Mouse (Mus musculus): ENCODE data around the gene Plekho2. TPM values are rescaled to one million over a fixed set of nuclear protein-coding genes. Genes with fewer than 3 reads are reported as not detected.

Plekho2 gene
- total RNA-seq, 2 experiments from 2014 or later, result 13.2 to 17.6 TPM

DNA sequence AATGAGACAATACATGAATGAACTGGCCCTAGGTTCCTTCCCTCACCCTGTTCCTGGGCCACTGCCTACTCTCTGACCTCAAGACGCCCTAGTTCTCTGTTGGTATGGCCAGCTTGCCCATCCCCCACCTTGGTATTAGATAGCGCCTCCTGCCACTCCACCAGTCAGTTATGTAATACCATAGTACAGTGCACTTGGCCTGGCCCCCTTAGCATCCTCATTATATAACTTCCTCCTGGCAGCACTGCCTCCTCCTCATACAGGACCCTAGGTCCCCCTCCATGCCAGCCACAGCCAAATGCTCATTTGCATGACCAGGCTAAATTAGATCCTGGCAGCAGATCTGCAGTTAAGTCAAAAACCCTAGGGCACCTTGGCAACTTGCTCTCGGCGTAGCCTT is 18.8 kb downstream of the Plekho2 start:
- no peak for DNase-seq (ENCODE audit: low spot score in 2 of 2)
- intact Hi-C loops (cut with DNase I), result no loop called here

DNA sequence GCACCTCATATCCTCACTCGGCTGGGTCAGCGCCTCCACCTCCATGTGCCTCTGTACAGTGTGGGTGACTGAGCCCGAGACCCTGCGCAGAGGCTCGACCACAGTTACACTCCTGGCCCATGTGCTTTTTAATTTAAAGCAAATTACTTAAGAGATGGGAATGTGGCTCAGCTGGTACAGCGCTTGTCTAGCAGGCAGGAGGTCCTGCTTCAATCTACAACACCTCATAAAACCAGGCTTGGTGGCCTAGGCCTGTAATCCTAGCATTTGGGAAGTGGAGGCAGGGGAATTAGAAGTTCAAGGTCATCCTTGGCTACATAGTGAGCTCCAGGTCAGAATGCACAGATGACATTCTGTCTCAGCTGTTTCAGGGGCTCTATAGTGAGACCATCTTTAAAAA is 21.0 kb downstream of the Plekho2 start:
- intact Hi-C loops (cut with DNase I), result no loop called here
- DNase-seq (ENCODE audit: low spot score in 2 of 2), result no peak

DNA sequence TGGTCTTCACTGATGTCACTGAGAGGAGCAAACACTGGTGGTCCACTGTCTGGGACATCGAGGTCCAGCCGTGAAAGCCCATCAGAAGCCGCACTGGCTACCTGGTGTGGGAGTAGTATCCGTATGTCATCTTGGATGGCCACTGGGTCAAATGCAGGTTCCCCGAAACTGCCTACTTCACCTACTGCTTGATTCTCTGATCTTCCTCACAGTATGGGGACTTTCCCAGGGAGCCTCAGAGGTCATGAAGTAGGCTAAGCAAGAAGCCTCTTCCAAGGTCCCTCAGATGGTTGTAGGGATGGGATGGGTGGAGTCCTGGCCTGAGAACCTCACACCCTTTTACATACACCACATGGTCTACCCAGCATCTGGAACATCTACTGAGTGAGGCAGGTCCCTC is 22.9 kb downstream of the Plekho2 start:
- intact Hi-C loops (cut with DNase I), result no loop called here

DNA sequence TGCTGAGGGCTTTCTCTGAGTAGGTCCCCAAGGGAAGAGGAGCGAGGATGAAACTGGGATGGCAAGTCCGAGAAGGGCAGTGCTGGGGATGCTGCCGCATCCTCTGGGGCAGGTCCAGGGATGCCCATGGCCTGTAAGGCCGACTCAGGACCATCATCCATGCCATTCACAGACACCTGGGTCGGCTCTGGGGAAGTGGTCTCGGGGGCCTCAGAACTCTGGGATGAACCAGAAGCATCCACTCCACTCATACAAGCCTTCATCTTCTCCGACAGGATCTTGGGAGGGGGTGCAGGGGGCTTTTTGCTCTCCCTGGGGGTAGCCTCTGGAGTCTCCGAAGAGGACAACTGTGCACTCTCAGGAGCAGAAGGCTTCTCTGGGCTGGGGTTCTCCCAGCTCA is 23.5 kb downstream of the Plekho2 start:
- DNase-seq (ENCODE audit: low spot score in 2 of 2), result no peak
- intact Hi-C loops (cut with DNase I), result no loop called here

More for the DNA sequence above, 22.9 kb downstream of the Plekho2 start:
- DNase-seq (ENCODE audit: low spot score in 2 of 2), result no peak

DNA sequence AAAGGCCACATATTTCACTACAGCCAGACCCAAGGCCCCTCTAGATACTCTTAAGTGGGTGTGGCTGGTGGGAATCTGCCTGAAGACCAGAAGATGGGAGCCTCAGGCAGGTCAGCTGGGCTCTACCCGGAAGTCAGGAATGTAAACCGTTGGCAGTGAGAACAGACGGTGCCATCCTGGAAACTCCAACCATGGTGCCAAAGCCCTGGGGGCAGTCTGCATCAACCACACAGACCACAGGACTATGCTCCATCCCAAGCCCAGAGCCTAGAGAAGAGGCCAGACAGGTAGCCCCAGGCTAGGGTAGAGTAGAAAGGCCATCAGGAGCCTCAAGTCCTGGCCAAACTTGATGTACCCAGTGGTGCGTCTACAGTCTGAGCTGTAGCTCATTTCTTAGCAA is 24.2 kb downstream of the Plekho2 start:
- no peak for DNase-seq (ENCODE audit: low spot score in 2 of 2)
- intact Hi-C loops (cut with DNase I), result no loop called here

DNA sequence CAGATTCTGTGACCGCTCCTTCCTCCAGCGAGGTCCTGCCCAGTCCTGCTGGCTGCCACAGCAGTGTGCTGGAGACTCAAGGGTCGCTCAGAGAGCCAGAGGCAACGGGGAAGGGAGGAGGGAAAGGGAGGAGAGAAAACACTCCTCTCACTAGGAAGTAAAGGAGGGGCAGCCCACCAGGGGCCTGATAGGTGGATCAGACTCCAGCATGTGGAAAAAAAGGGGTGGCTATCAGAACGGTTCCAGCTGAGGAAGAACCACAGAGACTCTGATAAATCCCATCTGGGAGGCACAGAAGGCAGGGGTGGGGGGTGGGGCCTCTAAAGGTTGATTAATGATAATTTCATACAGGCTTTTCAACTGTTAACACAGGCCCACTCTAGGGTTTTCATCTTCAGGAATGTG is 24.8 kb downstream of the Plekho2 start:
- intact Hi-C loops (cut with DNase I), result no loop called here
- no peak for DNase-seq (ENCODE audit: low spot score in 2 of 2)

DNA sequence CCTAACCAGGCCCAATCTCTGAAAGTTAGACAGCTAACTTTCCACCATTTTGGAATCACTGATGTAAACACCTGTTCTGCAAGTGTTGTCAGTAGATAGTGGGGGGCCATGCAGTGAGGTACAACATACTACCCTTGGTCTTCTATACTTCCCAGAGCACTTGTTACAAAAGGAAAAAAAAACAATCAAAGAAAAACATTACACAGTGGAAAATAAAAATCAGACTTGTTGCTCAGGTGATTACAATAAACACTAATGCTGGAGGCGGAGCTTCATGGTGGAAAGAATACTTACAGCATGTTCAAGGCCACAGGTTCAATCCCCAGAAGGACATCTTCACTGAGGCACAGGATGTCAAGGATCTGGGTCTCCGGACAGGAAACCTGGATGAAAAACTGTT is 27.1 kb downstream of the Plekho2 start:
- intact Hi-C loops (cut with DNase I), result no loop called here
- no peak for DNase-seq (ENCODE audit: low spot score in 2 of 2)

DNA sequence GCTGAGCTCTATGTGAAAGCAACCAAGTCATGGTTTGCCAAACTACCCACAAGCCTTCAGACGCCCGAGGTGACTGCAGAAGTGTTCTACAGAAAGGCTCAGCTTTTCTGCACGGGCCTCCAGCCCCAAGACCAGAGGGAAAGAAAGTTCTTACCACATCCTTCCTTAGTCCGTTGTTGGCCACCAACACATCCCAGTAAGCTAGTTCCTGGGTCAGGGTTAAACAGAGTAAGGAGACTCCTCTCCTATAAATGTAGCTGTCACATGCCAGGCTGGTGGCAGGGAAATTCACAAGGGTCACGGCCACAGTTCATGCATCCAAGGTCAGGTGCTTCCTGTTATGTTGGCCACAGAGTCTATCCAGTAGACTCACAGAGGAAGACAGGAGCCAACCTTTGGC is 27.7 kb downstream of the Plekho2 start:
- intact Hi-C loops (cut with DNase I), result no loop called here
- DNase-seq (ENCODE audit: low spot score in 2 of 2), result no peak

DNA sequence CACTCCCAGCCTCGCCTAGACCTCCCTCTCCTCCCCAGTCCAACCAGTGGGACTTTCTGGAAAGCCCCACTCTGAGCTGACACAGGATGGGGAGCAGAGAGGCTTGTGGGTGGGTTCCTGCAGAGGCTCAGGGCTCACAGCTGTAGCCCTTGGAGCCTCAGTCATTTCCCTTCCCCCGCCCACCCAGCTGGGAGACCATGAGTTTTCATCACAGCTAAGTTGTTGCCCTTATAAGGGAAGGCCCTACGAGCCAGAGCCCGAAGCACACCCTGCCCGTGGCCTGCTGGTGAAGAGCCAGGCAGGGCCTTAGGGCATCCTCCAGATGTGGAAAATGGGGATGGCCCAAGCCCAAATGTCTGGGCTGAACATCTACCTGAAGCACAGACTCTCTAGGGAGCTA is 28.8 kb downstream of the Plekho2 start:
- DNase-seq (ENCODE audit: low spot score in 2 of 2), result no peak
- intact Hi-C loops (cut with DNase I), result no loop called here

DNA sequence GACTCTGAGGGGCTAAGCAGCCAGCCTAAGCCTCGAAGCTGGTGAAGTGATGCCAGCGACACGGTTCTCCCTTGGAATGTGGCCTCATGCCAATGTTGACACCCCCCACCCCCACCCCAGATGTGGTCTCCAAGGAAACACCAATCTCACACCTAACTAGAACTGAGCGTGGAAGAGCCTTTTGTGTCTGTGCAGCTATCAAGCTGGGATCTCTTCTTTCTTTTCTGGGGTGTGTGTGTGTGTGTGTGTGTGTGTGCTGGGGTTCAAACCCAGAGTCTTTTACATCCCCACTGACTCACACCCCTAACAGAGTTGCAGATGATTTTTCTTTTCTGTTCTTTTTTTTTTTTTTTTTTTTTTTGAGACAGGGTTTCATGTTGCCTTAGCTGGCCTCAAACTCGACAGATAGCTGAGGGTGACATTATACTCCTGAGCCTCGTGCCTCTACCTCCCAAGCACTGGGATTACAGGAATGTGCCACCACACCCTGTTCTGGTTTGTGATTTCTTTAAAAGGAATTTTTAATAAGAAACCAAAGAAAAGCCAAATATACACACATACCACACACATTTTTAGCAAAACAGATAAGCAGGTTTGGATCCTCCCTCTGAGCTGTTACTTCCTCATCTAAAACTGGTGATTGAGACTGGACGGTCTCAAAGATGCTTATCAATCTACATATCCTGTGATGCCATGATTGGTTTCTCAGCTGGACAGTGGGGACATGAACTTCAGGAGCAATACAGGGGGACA is 29.6 kb downstream of the Plekho2 start:
- intact Hi-C loops (cut with DNase I), result no loop called here
- no peak for DNase-seq (ENCODE audit: low spot score in 2 of 2)

DNA sequence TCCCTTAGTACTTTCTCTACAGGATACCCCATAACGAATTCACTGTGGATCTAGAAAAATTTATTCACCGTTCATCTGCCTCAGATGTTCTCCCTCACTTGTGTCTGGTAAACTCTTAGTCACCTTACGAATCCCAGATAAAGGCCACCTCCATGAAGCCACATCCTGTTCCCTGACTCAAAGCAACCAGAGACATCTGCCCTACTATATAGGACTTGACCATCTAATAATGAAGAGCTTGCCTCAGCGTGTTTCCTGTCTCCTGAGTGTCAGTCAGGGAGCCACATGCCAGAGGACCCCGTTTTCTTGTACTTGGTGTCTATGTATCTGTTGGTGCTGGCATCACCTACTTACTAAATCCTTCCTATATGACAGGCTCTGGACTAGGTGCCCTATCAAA is 30.2 kb downstream of the Plekho2 start:
- intact Hi-C loops (cut with DNase I), result no loop called here

DNA sequence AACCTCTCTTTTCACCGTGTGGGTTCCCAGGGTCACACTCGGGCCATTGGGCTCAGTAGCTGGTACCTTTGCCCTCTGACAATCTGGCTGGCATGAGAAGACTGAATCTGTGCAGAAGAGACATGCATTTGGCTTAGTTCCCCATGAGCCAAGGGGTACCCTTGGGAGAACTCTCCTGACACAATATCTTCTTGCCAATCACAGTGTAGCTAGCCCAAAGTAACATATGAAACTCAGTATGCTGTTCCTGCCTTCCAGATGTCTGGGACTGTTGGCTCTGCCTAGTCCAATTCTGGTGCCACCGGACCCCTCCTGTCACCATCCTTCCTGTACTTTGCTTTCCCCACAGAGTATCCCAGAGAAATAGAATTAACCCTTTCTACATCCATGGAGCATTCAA is 30.7 kb downstream of the Plekho2 start:
- no peak for DNase-seq (ENCODE audit: low spot score in 2 of 2)
- intact Hi-C loops (cut with DNase I), result no loop called here

More for the DNA sequence above, 30.2 kb downstream of the Plekho2 start:
- no peak for DNase-seq (ENCODE audit: low spot score in 2 of 2)

DNA sequence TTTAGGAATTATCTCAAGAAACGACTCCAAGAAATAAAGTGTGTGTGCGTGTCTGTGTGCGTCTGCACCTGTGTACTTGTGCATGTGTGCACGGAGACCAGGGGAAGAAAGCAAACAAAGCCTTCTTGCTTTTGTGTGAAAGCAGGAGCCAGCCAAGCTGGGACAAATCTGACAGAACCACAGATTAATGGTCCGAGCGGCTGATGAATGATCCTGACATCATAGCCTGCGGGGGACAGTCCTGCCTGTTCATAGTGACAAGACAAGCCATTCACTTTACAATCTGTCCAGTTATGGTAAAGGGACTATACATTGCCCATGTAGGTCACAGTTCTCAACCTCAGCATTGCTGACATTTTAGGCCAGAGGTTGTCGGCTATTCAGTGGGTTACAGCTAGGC is 31.5 kb downstream of the Plekho2 start:
- intact Hi-C loops (cut with DNase I), result no loop called here
- no peak for DNase-seq (ENCODE audit: low spot score in 2 of 2)

DNA sequence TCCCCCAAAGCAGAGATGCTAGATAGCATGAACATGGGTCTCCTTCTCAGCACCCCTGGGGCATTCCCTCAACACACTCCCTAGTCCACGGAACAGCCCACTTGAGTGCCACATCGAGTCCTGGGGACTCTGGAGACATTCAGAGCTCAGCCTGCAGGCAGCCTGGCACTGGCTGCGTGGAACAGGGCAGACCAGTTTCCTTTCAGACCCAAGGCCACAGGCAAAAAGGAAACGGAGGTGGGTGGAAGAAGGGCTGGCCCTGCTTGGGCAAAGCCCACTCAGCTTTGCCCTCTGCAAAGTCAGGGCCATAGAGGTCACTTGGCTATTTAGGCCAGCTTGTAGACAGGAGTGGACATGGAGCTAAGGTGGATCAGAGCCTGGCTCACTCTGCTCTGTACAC is 32.0 kb downstream of the Plekho2 start:
- intact Hi-C loops (cut with DNase I), result no loop called here
- DNase-seq (ENCODE audit: low spot score in 2 of 2), result no peak

DNA sequence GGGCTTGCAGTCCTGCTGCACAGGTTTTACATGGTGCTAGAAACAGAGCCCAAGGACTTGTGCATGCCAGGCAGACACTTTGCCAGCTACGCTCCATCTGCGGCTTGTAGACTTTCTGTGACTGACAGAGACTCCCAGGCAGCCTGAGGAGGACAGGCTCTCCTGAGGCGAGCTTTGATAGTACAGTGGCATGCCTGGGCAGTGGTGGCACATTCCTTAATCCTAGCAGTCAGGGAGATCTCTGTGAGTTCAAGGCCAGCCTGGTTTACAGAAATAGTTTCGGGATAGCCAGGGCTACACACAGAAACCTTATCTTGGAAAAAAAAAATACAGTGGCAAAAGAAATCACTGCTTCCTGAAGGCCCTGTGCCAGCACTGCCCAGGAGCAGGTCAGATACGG is 32.7 kb downstream of the Plekho2 start:
- no peak for DNase-seq (ENCODE audit: low spot score in 2 of 2)
- intact Hi-C loops (cut with DNase I), result no loop called here

DNA sequence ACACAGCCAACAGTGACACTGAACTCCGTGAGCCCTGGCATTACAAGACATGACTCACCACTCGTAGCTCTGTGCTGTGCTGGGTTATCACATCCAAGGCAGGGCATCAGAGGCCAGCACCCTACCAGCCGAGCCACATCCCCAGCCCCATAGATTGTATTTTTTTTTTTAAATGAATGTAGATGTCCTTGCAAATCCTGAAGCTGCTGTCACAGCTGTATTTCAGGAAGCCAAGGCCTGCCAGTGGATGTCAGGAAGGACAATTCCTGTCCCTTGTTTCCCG is 33.5 kb downstream of the Plekho2 start:
- intact Hi-C loops (cut with DNase I), result no loop called here
- DNase-seq (ENCODE audit: low spot score in 2 of 2), result no peak

DNA sequence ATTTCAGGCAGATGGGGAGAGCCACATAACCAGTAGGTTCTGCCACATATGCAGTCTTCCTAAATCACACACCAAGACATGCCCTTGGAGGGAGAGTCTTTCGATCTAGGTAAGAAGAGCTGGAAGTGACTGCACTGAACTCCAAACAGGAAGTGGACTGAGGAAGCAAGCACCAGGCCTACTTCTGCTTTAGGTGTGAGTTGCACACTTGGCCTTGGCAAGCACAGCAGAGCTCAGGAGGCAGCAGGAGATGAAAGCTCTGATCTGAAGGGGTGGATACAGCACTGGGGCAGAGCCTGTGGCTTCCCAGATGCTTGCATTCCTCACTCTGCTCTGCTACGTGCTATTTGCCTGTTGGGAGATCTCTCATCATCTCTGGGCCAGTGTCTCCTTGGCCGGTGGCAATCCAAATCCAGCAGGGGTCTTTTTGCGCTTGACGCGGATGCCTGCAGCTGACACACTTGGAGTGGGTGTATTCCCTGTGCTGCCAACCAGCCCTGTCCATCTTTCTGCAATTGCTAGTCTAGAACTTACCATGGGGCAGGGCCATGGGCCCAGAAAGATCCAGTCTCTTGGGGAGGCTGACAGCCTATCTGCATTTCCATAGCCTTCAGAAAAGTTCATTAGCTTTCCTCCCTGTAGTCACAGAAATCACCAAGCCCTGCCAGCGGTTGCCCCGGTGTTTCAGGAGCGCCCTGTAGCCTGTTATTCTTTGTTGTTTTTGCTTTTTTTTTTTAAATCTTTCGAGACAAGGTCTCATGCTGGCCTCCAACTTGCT is 34.0 kb downstream of the Plekho2 start:
- intact Hi-C loops (cut with DNase I), result no loop called here
- no peak for DNase-seq (ENCODE audit: low spot score in 2 of 2)

DNA sequence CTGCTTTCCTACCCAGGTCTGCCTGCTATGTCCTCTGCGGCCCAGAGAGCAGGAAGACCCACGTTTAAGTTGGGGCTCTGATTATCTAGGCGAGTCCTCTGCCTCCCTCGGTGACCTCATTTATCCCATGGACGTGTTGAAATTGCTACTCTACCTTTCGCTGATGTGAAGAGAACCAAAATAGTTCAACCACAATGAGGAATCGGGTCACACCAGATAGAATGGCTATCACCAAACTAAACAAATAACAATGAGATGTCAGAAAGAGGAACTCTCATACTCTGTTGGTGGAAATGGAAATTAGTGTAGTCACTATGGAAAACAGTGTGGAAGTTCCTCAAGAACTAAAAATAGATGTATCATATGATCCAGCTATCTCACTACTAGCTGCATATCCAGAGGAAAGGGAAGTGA is 37.7 kb downstream of the Plekho2 start:
- DNase-seq (ENCODE audit: low spot score in 2 of 2), result no peak
- intact Hi-C loops (cut with DNase I), result no loop called here

DNA sequence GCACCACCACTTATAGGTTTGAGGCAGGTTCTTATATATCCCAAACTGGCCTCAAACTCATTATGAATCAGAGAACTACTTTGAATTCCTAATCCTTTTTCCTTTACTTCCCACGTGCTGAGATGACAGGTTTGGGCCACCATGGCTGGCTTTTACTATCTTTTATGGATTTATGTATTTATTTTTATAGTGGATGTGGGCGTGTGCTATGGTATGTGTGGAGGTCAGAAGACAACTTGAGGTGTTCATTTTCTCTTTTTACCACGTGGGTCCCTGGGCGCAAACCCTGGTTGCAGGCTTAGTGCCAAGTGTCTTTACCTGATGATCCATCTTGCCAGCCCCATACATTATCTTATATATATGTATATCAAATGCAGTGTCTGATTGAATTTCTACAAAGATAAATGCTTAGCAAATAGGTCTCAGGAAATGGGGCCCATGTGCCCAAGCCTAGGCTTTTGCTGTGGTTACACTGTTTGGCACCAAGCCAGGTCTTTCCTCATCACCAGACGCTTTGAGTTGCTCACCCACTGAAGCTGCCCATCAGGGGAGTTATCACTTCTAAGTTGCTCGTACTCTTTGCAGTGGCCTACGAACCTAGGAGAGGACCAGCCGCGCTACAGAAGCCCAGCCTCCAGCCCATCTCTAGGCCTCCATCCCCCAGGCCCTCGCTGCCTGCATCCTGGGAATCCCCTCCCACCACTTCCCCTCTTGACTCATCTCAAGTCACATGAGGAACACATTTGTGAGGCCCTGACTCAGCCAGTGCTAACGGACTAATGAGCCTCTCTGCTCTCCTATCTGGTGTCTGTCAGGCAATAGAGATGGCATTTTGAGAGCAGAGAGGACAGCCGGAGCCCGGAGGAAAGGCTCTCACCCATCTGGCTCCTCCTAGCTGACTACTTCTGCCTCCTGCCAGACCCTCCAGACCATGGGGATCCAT is 38.4 kb downstream of the Plekho2 start:
- intact Hi-C loops (cut with DNase I), result no loop called here
- DNase-seq (ENCODE audit: low spot score in 2 of 2), result peak in 1 of 2 experiments; percentile 16

DNA sequence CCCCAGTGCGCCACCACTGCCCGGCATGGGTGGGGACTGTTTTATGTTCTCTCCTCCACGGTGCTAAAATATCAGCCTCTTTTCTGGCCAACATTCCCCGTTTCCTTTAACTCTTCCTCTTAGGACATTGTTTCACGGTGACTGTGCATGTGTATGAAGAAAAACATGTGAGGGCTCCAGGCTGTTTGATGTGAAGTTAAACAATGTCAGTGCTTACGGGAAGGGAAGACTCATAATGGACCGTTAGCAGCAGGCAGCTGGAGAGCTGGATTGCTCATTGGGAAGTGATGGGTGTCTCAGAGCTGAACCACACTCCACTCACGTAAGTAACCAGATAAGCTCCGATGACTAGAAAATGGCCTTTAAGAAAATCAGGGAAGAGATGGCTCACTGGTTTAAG is 40.1 kb downstream of the Plekho2 start:
- intact Hi-C loops (cut with DNase I), result no loop called here
- DNase-seq (ENCODE audit: low spot score in 2 of 2), result no peak
